Mouse (Mus musculus) B cell, adult 2 months (primary cell): Measurements from ENCODE around the gene Nodal.

ENCODE experiments used
- DNase-seq, 2 experiments: peaks; one replicate each; pipeline ENCODE4 v3.0.0; 2022

Nodal gene

DNA sequence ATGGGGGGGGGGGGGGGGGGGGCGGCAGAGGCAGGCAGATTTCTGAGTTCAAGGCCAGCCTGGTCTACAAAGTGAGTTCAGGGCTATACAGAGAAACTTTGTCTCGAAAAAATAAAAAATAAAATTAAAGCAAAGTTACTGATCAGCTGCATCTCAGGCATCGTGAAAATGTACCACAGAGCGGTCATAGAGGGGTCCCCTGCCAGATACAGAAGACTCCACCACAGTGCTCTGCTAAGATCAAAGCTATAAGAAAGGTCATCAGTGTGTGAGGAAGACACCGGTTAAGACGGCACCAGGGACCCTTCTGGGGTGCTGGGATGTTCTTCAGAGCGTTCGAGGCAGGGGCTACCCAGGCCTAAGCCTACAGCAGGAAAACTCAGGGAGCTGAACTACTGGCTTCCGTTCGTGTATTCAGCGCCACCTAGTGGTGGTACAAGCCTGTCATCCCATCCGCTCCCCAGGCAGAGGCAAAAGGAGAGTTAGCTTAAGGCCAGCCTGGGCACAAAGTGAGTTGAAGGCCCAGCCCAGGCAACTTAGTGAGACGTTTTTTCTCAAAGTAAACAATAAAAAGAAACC is 18.5 kb upstream of the Nodal start:
- DNase-seq, result peak; percentile 65 to 68

DNA sequence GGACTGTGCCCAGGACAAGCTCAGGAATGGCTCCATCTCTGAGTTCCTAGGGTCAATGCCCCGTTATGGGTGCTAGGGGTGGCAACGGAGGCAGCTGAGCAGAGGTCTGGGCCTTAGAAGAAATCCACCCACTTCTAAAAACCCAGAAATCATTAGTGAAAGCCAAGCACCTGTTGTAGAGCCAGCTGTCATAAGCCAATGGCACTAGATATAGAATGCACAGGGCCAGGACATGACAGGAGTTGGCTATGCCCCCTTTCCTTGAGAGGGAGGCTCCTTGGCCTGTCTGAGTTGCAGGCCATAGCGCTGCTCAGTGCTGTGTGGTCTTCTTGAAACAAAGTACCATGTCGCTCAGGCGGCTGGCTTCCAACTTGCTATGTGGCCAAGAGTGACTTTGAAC is 17.4 kb upstream of the Nodal start:
- no peak for DNase-seq

DNA sequence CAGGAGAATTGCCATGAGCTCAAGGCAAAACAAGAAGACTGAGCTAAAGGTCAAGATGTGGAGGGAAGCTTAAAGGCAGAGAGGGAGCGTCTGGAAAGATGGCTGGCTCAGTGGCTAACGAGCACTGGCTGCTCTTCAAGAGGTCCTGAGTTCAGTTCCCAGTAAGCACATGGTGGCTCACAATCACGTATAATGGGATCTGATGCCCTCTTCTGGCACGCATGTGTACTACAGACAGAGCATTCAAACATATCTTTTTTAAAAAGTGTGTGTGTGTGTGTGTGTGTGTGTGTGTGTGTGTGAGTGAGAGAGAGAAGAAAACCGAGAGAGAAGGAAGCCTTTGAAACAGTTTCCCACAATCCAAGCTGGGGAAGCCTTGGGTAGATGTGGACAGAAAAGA is 15.3 kb upstream of the Nodal start:
- DNase-seq, result no peak

DNA sequence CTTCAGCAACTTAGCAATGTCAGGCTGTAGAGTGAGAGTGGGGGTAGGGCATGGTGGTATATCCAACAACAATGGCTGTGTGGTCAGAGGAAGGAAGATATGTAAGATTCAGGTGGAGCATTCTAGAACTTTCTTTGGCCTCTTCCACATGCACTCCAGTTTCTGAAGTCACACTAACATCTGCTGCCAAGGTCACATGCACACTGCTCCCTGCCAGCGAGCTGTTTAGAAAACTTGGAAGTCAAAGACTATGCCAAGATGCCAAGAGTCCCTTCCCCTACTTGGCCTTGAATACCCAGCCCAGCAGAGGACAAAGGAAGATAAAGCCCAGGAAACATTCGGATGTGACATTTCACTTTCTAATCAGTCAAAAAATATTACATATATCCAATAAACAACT is 14.9 kb upstream of the Nodal start:
- DNase-seq, result no peak

DNA sequence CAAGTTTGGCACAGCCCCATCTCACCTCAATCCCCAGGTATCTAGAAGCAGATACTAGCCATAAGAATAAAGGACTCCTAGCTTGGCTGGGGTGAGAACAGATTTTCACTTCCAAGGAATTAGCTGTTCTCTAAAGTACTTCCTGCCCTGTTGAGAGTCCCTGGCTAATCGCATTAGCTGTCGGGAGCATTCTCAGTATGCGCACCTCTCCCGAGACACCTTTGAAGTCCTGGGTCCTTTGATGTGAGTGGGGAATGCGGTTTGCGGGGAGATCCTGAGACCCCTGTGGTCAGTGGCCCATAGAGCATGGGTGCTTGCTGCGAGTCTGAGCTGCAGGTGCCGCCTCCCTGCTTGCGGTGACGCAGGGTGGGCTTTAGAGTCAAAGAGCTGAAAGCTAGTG is 11.8 kb upstream of the Nodal start:
- no peak for DNase-seq

DNA sequence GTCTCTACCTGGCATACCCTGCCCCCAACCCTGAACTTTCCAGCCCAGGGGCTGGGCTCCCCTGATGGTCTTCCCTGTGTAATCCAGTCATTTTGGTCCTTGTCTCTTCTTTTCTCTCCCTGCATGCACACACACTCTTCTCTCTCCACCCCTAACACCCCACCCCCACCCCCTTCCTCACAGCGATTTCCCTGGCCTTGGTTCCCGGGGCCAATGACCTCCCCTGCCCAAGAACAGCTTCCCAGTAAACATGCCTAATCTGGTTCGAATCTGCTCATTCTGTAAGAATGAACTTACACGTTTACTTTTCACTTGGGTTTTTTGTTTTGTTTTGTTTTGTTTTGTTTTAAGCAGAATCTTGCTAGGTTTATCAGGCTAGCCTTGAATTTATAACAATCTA is 8.0 kb upstream of the Nodal start:
- DNase-seq, result no peak

DNA sequence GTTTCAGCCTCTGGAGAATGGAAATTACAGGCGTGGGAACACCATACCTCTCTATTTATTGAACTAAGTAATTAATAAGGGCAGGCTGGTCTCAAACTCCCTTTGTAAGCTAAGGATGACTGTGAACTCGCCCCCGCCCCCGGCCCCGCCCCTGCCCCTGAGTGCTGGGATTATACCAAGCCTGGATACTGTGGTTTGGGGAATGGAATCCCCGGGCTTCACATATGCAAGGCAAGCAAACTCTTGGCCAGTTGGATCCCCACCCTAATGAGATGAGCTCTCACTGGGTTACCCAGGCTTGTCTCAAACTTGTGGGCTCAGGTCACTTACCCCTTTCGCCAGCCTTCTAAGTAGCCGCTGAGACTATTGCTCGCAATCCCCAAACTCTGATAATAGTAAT is 7.6 kb upstream of the Nodal start:
- DNase-seq, result no peak

DNA sequence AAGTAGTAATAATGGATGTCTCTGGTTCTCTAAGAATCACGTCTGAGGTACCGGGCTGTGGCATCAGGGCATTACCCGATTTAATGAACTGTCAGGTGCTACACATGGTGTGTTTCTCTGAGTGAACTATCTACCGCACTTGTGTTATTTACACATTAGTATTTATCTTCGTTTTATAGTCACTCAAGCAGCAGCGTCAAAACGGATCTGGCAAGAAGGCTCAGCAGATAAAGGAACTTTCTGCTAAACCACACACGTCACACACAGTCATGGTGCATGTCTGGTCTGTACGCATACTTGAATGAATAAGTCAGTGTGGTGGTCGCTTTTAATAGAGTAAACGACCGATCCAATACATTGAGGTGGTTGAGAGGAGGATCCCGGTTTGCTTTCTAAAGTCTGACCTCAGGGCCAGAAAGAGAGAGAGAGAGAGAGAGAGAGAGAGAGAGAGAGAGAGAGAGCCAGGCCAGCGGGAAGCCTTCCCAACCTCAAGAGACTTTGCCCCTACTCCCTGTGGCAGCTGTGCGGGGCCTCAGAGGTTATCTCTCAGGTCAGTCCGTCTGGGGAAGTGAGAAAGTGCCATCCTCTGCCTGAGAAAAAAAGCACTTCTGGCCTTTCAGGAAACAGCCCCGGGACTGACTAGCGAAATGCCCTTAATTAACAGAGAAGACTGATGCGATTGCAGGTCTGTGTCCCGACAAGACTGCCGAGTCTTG is 4.7 kb upstream of the Nodal start:
- no peak for DNase-seq

DNA sequence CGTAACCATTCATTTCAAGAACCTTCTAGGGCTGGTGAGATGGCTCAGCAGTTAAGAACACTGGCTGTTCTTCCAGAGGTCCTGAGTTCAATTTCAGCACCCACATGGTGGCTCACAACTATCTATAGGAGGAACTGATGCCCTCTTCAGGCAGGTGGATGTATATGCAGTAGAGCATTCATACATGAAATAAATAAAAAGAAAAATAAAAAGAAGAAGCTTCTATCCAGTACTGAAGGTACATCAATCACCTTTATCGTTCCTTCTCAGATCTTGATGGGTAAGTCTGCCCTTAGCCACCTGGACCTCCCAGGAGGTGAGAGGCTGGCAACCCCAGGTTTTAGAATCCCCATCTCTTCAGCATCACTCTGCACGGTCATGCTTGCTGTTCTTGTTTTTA is 2.5 kb upstream of the Nodal start:
- no peak for DNase-seq

DNA sequence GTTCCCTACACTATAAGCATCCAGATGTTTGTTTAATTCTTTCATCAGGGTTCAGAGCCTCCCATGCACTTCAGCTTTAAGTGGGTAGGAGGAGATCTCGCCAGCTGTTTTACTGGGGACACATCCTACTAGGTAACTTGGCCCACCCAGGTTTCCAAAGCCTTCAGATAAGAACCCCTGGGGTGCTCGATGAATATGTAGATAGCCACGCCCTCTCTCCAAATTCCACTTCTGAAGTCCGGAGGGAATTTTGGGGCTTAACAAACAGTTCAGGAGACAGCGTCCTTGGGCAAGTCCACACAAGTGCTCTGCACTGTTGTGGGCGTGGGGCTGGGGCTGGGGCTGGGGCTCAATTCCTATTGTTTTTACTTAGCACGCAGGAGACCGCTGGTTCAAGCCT is 1.9 kb upstream of the Nodal start:
- DNase-seq, result no peak

DNA sequence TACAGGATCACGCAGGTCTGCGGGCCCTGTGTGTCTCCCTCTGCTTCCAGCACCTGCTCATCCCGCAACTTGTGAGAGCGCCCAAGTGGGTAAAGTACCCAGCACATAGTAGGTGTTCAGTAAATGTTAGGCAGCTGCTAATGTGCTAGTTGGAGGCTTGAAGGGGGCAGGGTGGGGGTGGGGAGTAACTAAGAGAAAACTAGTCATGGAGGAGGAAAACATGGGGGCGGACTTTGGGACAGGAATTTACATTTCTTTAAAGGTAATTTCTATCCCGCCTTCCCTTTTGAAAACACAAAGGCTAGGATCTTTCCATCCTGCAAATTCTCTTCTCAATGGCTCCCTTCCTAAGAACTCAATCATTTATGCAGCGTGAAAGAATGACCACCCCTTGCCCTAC is 1.2 kb upstream of the Nodal start:
- DNase-seq, result no peak

DNA sequence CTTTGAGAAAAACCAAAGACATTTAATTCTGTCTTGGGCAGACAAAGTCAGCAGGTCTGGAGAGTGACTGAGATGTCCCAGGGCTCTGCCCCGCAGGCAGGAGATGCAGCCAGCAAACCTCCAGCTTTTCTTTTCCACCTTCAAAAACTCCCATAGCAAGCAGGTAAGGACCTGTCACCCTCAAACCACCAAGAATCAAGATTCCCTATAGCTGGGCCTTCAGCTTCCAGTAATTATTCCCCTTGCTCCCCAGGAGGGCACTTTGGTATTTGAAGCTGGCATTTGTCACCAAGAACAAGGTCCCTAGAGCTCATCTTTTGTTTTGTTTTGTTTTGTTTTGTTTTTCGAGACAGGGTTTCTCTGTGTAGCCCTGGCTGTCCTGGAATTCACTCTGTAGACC is 726 bp upstream of the Nodal start:
- DNase-seq, result no peak

DNA sequence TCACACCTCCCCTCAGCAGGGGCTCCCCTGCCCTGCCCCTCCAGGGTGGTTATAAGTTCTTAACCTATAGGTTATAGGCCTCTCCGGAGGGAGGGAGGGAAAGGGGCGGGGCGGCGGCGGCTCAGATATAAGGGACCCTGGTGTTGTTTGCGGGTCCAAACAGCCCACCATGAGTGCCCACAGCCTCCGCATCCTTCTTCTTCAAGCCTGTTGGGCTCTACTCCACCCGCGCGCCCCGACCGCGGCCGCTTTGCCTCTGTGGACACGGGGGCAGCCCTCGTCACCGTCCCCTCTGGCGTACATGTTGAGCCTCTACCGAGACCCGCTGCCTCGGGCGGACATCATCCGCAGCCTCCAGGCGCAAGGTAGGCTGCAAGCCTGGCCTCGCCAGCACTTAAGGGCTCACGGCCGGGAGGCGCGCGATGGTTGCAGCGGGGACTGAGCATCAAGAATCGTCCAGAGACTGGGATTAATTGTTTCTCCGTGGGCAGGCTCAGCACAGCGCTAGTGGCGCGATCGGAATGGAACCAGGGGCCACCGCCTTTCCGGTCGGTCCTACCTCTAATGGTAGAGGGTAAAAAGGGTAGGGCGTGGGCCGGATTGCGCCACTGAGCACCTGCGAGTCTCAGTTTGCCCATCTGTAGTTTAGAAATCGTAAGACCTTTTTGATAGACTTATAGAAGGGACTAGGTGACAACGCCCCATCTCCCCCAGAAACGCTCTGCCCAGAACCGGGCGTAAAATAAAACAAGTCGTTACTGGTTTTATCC is 544 bp downstream of the Nodal start:
- DNase-seq, result peak; percentile 10 to 14

DNA sequence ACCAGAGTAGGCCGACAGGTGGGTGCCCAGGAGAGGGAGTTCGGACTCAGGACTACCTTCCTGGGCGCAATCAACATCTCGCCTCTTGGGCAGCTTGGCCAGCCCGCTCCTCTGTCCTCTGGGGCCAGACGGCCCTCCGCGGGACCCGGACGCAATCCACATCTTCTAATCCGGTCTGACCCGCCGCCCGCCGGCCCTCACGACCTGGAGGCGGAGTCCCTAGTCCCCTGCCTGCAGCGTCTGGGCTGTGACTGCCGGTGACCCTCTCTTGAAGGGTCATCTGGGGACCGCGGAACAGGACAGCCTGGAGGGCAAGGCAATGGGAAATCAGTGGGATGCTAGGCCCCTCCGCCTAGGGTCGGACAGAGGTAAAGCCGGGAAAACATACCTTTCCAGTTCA is 1.4 kb downstream of the Nodal start:
- no peak for DNase-seq

DNA sequence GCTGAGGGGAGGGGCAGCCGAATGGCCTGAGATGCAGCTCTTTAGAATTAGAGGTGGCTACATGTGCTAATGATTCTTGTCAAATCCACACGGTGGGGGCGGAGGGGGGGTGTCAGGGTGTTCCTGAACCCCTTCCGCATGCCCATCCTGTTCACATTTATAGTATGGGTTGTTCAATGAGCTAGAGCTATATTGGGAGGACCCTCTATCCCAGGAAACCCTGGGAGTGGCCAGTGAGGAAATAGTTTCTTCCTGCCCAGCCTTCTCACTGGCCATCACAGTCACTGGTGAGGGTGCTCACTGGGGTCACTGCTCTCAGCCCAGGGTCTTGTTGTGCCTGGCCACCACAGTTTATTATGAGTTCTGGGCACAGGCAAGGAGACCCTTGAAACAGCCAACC is 2.2 kb downstream of the Nodal start:
- DNase-seq, result no peak

DNA sequence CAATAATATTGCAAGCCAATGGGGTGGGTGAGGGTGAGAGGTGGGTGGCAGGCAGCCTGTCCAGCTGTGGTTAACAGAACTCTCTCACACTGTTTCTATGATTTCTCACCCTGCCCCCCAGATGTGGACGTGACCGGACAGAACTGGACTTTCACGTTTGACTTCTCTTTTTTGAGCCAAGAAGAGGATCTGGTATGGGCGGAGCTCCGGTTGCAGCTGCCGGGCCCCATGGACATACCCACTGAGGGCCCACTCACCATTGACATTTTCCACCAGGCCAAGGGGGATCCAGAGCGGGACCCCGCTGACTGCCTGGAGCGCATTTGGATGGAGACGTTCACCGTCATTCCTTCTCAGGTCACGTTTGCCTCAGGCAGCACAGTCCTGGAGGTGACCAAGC is 5.1 kb downstream of the Nodal start:
- DNase-seq, result no peak

DNA sequence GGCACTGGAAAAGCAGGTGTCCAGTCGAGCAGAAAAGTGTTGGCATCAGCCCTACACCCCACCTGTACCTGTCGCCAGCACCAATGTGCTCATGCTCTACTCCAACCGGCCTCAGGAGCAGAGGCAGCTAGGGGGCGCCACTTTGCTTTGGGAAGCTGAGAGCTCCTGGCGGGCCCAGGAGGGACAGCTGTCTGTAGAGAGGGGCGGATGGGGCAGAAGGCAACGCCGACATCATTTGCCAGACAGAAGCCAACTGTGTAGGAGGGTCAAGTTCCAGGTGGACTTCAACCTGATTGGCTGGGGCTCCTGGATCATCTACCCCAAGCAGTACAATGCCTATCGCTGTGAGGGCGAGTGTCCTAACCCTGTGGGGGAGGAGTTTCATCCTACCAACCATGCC is 5.5 kb downstream of the Nodal start:
- DNase-seq, result peak; percentile 38 to 50

DNA sequence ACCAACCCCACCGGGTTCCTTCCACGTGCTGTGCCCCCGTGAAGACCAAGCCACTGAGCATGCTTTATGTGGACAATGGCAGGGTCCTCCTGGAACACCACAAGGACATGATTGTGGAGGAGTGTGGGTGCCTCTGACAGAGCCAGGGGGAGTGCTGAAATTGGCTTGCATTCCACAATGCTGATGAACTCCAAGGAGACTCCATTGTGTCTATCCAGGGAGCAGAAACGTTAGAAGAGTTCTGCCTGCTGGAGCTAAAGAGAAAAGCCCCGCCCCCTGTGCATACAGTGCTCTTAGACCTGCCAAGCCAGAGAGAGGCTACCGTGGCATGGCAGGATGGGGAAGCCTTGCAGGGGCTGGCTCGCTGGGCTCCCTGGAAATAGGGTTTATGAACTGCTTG is 6.7 kb downstream of the Nodal start:
- no peak for DNase-seq

DNA sequence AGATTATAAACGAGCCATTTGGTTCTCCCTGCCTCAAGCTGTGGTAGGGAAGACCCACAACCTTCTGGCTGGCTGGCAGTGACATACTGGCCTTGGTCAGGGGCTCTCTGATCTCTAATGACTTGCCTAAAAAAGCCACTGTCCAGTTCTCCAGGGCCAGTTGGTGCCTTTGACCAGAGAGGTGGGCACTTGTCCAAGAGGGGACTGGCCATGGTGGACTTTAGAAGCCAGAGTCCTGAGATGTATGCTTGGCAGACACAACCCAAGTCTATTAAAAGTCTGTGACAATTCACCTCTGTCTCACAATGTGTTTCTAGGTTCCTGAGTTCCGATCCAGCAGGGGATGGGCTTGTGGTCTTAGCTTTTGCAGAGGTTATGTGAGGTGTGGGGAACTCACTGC is 7.3 kb downstream of the Nodal start:
- DNase-seq, result no peak

DNA sequence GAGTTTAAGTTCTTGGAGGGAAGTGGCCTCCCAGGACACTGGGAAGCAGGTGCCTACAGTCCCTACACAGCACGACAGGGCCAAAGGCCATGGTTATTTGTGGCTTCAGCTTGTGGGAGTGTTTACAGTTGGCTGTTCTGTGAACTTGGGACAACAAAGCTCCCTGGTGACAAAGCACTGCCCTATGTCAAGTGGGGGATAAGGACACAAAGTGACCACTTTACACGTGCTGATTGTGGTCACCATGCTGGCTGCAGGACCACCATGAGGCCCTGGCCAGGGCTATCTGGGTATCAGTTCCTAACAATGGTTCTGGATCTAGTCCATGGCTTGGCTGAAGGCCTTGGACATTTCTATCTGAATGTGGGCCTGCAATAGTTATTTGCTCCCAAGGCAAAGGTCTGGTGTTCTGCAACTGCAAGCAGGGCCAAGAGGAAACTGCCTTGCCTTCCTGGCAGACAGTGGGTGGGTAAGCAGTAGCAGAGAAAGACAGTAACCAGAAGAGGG is 8.5 kb downstream of the Nodal start:
- DNase-seq, result no peak

DNA sequence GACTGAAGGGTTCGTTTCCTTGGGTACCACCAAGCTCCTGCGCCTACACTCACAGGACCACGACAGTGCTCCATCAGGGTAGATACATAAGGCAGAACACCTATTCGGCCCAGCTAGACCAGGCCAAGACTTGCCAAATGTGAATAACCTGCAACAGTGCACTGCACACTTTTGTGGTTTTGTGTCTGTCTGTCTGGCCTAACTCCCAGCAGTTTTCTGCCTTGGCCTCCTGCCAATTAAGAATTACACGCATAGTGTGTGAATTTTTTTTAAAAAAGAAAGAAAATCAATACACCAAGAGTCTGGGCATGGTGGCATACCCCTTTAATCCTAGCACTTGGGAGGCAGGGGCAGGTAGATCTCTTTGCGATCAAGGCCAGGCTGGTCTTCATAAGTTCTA is 10.2 kb downstream of the Nodal start:
- DNase-seq, result no peak

DNA sequence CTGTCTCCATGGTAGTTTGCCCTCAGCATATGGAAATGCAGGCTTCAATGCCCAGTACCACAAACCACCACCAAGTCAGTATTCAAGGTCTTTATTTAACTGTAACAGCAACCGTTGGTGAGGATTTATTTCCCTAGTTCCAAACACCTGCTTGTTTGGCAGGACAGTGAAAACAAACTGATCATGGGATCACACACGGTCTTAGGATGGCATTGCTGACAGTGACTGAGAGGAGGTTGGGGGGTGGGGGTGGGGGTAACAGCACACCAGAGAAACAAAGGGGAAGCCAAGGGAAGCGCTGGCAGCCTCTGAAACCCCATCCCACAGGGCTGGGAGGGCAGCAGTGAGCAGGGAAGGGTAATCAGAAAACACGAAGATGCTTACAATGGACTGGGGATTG is 10.6 kb downstream of the Nodal start:
- no peak for DNase-seq

DNA sequence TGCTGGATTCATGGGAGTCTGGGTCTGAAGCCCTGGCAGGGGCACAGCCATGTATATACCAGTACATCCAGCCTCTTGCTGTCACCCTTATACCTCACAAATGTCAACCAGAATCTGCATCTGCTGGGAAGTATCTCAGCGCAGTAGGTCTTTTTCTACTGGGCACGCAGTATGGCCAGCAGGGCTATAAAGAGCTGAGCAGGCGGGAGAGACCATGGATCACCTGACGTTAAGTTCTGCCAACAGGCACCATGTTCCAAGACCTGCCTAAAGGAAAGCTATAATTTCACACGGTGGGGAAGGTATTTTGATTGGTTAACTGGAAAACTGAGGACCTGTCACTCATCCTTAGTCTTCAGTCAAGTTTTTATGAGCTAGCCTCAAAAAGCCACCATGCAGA is 11.3 kb downstream of the Nodal start:
- no peak for DNase-seq

DNA sequence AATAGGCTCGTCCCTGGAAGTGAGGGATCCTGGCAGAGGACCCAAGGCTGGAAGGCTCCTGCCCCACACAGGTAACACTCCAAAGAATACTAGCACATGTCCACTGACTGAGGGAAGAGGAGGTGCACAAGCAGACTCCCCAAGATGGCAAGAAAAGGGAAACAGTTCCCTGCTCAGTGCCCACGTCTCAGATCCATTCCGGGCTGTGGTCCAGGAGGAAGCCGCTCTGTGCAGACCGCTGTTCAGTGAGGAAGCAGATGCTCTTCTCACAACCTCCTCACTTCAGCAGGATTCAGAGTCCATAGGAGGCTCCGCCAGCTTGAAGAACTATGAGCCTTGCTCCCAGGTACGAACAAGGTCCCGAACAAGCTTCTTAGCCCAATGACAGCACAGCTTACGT is 13.6 kb downstream of the Nodal start:
- no peak for DNase-seq
